Mouse (Mus musculus): ENCODE measurements around the gene Ksr1.
"Not testable (repeated sequence)": the region's sequence is repeated elsewhere in the genome, so short reads cannot be mapped to it uniquely, and the experiment has no call there.

The Ksr1 gene

GRCm38 (mm10) chr11:79012529-79012928, 133.7 kb downstream of the Ksr1 start:
- no peak for DNase-seq (ENCODE audit: low read depth, low spot score)

- DNase-seq (ENCODE audit: low read depth, low spot score), result no peak
Observed at GRCm38 (mm10) chr11:79008891-79009290, 137.3 kb downstream of the Ksr1 start.

GRCm38 (mm10) chr11:79008007-79008775, 138.0 kb downstream of the Ksr1 start:
- DNase-seq (ENCODE audit: low read depth, low spot score), result no peak

GRCm38 (mm10) chr11:79007356-79007755, 138.9 kb downstream of the Ksr1 start:
- DNase-seq (ENCODE audit: low read depth, low spot score), result not testable (repeated sequence)

DNA sequence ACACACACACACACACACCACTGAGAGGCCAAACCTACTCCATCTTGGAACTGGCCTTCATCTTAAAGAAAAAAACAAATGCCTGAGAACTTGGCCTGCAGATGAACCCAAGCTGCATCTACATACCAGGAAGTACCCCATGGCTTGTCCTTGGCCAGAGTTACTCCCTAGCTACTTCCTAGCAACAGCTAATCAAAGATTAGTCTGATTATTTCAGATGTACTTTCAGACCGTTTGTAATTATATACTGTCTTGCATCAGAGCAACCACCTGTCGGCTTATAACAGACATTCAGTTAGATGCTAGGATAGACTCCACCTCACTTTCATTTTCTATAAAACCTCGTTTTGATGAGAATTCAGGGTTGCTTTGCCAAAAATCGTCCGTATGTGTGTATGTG, 139.8 kb downstream of the Ksr1 start:
- no peak for DNase-seq (ENCODE audit: low read depth, low spot score)

DNA sequence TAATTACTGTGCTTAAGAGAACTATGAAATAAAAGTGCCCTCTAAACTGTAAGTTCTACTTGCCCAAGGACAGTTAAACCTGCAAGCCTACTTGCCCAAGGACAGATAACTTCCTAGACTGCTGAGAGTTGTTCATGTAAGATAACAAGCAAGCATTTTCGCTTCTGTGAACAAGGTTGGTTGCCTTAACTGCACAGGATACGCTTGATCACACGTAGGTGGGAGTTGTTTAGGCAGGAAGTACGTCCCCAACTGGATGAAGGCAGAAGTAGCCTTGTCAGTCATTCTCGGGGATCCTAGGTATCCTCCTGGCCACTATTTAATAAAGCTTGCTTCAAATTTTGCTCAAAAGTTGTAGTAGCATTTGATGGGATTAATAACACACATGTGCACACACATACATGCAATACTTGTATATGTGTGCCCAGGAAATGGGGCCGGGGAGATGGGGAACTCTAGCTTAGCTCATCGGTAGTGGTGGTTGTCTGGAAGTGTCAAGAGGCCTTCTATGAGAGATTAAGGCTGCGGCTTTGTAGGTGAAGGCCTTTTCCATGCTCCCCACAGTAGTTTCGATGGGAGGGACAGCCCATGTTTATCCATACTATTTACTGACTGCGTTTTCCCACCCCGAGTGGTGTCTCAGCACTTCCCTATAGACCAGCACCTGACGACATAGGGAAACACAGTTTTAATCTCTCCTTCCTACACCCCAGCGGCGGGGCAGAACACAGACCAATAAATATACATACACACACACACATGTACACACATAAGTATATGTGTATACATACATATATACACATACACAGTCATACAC, 140.4 kb downstream of the Ksr1 start:
- DNase-seq (ENCODE audit: low read depth, low spot score), result no peak

DNA sequence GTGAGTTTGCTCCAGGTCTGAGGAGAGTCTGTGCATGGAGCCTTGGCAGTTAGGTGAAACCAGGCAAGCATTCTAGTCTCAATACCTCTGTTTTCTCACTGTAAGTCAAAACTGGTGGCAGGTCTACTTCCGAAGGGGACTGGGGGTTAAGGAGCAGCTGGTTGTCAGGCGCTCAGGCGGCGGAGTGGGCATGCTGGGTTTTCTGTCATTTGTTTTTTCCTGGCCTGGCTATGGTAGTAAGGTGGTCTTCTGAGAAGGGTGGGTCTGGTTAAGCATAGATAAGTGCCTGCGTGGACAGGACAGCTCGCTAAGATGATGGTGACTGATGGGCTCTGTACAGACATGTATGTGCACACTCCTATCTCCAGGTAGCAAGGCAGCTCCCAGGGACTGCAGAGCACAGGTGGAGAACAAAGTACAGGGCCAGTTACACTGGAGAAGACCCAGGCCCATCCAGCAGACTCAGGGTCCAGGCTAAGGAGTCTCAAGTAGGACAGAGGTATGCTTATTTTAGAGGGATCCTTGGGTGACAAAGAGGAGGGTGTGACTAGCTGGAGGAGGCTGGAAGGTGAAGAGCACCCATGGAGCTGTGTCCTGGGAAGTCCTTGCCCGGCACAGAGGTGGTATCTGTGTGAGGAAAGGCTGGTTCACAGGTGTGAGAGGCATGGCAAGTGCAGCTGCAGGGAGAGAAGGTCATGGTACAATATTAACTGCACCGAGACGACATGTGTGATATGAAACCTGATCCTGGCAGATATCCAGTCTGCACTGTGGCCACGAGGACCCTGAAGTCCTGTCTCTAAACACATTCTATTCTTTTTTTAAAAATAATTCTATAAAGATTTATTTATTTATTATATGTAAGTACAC, 142.2 kb downstream of the Ksr1 start:
- no peak for DNase-seq (ENCODE audit: low read depth, low spot score)

GRCm38 (mm10) chr11:79003053-79003768, 143.0 kb downstream of the Ksr1 start:
- DNase-seq (ENCODE audit: low read depth, low spot score), result no peak

DNA sequence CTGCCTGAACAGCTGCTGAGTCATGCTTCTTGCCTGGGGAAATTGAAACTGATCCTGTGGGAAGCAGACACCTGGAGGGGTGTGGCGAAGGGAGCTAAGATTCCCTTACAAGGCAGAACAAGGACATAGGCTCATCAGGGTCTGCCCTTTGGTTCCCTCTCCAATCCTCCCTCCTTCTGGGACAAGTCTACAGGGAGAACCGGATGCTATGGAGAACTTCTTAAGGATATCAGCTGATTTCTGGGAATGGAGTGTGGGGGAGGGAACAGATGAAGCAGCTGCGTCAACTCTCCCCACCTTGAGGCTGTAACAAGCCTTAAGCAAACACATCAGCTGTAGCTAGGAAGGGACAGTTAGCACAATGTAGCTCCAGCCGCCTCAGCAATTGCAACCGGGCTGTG, 143.7 kb downstream of the Ksr1 start:
- no peak for DNase-seq (ENCODE audit: low read depth, low spot score)

DNA sequence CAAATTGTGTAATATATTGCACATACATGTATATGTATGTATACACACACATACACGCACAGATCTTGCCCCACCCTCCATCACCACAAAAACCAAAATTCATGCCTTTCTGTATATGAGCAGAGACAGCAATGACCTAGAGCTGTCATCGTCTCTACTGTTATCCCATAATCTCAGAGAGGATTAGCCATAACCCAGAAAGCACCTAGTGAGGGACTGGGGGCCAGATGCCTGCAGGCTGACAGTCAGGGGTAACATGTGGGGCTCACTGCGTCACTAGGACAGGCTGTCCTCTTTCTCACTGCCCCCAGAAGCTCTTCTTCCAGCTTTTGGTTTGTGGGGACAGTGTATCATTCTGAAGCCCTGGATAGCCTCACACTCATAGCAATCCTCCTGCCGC, 144.3 kb downstream of the Ksr1 start:
- no peak for DNase-seq (ENCODE audit: low read depth, low spot score)

DNA sequence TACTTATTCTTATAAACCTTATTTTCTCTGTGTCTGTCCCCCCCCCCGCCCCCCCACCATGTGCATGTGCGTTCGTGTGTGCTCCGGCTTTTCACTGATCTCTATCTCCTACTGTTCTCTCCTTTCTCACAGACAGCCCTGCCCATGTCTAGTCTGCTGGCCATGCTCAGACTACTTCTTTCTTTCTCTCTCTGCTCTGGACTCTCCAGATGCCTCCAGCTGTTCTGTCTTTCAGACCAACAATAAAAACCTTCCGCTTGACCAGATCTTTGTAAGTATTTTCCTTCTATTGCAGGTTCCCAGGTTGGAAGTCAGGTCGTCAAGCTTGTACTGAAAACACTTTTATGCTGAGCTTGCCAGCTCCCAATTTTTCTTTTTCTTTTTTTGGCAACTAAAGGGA, 147.1 kb downstream of the Ksr1 start:
- no peak for DNase-seq (ENCODE audit: low read depth, low spot score)

GRCm38 (mm10) chr11:78990875-78991543, 155.2 kb downstream of the Ksr1 start:
- not testable (repeated sequence) for DNase-seq (ENCODE audit: low read depth, low spot score)

GRCm38 (mm10) chr11:78990096-78990495, 156.1 kb downstream of the Ksr1 start:
- no peak for DNase-seq (ENCODE audit: low read depth, low spot score)

DNA sequence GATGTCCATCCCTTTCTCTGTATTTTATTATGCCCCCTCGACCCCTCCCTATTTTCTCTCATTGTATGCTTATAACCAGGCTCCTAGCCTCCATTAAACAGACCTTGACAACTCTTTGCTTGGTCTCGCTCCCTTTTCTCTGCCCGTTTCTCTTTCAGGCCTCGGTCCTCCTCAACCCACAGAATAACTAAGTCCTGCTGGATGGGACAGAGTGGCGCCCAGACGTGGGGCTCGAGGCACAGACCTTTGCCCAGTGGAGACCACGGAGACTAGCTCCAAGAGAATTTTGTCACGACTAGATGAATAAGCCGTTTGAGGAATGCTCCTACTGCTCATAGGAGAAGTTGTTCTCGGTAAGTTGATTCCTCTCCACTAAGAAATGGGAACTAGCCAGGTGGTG, 157.0 kb downstream of the Ksr1 start:
- DNase-seq (ENCODE audit: low read depth, low spot score), result not testable (repeated sequence)

GRCm38 (mm10) chr11:78986311-78987002, 159.8 kb downstream of the Ksr1 start:
- DNase-seq (ENCODE audit: low read depth, low spot score), result no peak

DNA sequence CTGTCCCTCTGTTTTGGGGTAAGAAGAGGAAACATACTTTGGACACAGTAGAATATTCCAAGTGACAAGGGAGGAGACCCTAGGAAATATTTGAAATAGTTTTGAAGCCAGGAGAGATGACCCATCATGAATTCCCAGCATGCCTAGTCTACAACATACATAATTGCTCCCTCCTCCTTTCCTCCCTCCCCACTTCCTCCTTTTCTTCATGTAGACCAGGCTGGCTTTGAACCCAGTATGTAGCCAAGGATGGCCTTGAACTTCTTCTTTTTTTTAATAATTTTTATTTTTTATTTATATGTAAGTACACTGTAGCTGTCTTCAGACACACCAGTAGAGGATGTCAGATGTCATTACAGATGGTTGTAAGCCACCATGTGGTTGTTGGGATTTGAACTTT, 160.7 kb downstream of the Ksr1 start:
- no peak for DNase-seq (ENCODE audit: low read depth, low spot score)

- peak; percentile 90 for DNase-seq (ENCODE audit: low read depth, low spot score)
Observed at GRCm38 (mm10) chr11:78984483-78985177, 161.6 kb downstream of the Ksr1 start, which contains the start of gene Lgals9. Gene Lgals9, minus strand, starts transcription at chr11:78984946.

- no peak for DNase-seq (ENCODE audit: low read depth, low spot score)
Observed at GRCm38 (mm10) chr11:78983539-78983938, 162.7 kb downstream of the Ksr1 start.

DNA sequence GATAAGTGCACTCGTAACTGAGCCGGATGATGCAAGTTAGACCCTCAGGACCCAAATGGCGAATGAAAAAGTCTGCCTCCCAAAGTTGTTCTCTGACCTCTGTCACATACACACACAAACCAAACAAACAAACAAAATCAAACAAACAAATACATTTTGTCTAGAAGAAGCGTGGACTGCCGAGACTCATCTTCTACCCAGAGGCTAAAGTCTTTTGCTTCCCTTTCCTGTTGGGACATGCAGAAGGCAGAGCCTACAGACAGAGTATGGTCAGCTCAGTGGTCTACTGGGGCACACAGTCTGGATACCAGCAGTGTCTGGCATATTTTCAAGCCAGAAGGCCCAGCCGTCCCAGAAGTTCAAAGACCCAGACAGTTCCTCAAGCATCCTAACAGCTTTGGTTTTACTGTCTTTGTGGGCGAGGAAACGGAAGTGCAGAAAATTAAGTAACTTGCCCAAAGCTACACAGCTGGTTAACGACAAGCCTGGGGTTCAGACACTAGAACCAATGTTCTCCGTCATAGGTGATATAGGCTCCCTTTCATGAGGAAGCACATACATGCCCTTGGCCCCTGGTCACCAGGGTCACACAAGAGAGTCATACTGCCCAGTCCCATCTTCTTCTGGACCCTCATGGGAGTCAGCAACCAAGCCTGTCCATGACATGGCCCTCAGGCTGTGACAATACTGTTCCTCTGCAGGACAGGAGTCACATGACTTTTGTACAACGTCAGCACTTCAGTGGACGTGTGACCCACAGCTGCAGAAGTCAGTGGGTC, 163.5 kb downstream of the Ksr1 start:
- DNase-seq (ENCODE audit: low read depth, low spot score), result no peak

All from skeletal muscle tissue, adult 2 months (tissue).